Mouse (Mus musculus): ENCODE data around the gene Klf15.

Klf15 gene

GRCm38 (mm10) chr6:90465028-90465640 is 2.8 kb downstream of the Klf15 start:
- no peak for DNase-seq (ENCODE audit: low spot score)

GRCm38 (mm10) chr6:90466079-90466478 is 3.7 kb downstream of the Klf15 start:
- DNase-seq (ENCODE audit: low spot score) = no peak

- DNase-seq (ENCODE audit: low spot score) = no peak
Measured at GRCm38 (mm10) chr6:90466847-90467410, 4.6 kb downstream of the Klf15 start.

- no peak for DNase-seq (ENCODE audit: low spot score)
Measured at GRCm38 (mm10) chr6:90468216-90468615, 5.8 kb downstream of the Klf15 start.

- DNase-seq (ENCODE audit: low spot score) = no peak
Measured at GRCm38 (mm10) chr6:90469041-90469440, 6.7 kb downstream of the Klf15 start.

- DNase-seq (ENCODE audit: low spot score) = no peak
Measured at GRCm38 (mm10) chr6:90470255-90470654, 7.9 kb downstream of the Klf15 start.

- no peak for DNase-seq (ENCODE audit: low spot score)
Measured at GRCm38 (mm10) chr6:90470947-90471541, 8.7 kb downstream of the Klf15 start.

GRCm38 (mm10) chr6:90472079-90472478 is 9.7 kb downstream of the Klf15 start:
- no peak for DNase-seq (ENCODE audit: low spot score)

GRCm38 (mm10) chr6:90472697-90473096 is 10.3 kb downstream of the Klf15 start:
- DNase-seq (ENCODE audit: low spot score) = no peak

GRCm38 (mm10) chr6:90473630-90474360 is 11.4 kb downstream of the Klf15 start:
- DNase-seq (ENCODE audit: low spot score) = no peak

- DNase-seq (ENCODE audit: low spot score) = no peak
Measured at GRCm38 (mm10) chr6:90474361-90474750, 12.0 kb downstream of the Klf15 start.

- no peak for DNase-seq (ENCODE audit: low spot score)
Measured at GRCm38 (mm10) chr6:90475176-90475853, 12.9 kb downstream of the Klf15 start.

GRCm38 (mm10) chr6:90475854-90476212 is 13.5 kb downstream of the Klf15 start:
- DNase-seq (ENCODE audit: low spot score) = no peak

GRCm38 (mm10) chr6:90476941-90477518 is 14.7 kb downstream of the Klf15 start:
- no peak for DNase-seq (ENCODE audit: low spot score)

- no peak for DNase-seq (ENCODE audit: low spot score)
Measured at GRCm38 (mm10) chr6:90484249-90484648, 21.9 kb downstream of the Klf15 start.

- no peak for DNase-seq (ENCODE audit: low spot score)
Measured at GRCm38 (mm10) chr6:90484876-90485275, 22.5 kb downstream of the Klf15 start.

GRCm38 (mm10) chr6:90486176-90486921 is 24.0 kb downstream of the Klf15 start, which contains the start of gene Aldh1l1:
TSS of gene Aldh1l1 (plus strand) at chr6:90486427.
- DNase-seq (ENCODE audit: low spot score) = no peak

- DNase-seq (ENCODE audit: low spot score) = no peak
Measured at GRCm38 (mm10) chr6:90487531-90487930, 25.2 kb downstream of the Klf15 start.

GRCm38 (mm10) chr6:90489532-90489931 is 27.2 kb downstream of the Klf15 start:
- no peak for DNase-seq (ENCODE audit: low spot score)

GRCm38 (mm10) chr6:90490976-90491375 is 28.6 kb downstream of the Klf15 start:
- DNase-seq (ENCODE audit: low spot score) = no peak
